Mouse (Mus musculus) adrenal gland, adult 18-20 months (tissue): ENCODE data around the gene Ndufv3. TPM values are rescaled to one million over a fixed set of nuclear protein-coding genes. Genes with fewer than 3 reads are reported as not detected.

Experiments
- DNase-seq, 2 experiments: peaks; one replicate each; pipeline ENCODE4 v3.0.0; 2021 to 2022; ENCODE audit warnings: low spot score in 2 of 2
- long read RNA-seq, 2 experiments: library from polyadenylated mRNA; stranded (forward); transcript quantifications; one replicate each; pipeline ENCODE4 v2.0.0; 2021
- total RNA-seq, 2 experiments: library from RNA; stranded (reverse); gene quantifications; 1 replicate in 1 of 2; 2 replicates in 1 of 2; pipeline ENCODE4 v1.2.3; 2021

The Ndufv3 gene
- 100 to 1,000 TPM; 450 to 534 TPM for total RNA-seq
- long read RNA-seq, experiment 1, transcript Ndufv3-201 (4 exons, 1,582 nt) = major isoform, 67 of 139 reads
- long read RNA-seq, experiment 1, transcript Ndufv3-202 (3 exons, 493 nt) = minor isoform, 59 of 139 reads
- long read RNA-seq, experiment 1, partial matches to known transcripts = 3 of 139 reads
- long read RNA-seq, experiment 1, other reads (novel, unspliced or antisense) = 10 of 139 reads
- long read RNA-seq, experiment 2, transcript Ndufv3-202 (3 exons, 493 nt) = major isoform, 259 of 373 reads
- long read RNA-seq, experiment 2, transcript Ndufv3-201 (4 exons, 1,582 nt) = minor isoform, 96 of 373 reads
- long read RNA-seq, experiment 2, partial matches to known transcripts = 8 of 373 reads
- long read RNA-seq, experiment 2, other reads (novel, unspliced or antisense) = 10 of 373 reads

DNA sequence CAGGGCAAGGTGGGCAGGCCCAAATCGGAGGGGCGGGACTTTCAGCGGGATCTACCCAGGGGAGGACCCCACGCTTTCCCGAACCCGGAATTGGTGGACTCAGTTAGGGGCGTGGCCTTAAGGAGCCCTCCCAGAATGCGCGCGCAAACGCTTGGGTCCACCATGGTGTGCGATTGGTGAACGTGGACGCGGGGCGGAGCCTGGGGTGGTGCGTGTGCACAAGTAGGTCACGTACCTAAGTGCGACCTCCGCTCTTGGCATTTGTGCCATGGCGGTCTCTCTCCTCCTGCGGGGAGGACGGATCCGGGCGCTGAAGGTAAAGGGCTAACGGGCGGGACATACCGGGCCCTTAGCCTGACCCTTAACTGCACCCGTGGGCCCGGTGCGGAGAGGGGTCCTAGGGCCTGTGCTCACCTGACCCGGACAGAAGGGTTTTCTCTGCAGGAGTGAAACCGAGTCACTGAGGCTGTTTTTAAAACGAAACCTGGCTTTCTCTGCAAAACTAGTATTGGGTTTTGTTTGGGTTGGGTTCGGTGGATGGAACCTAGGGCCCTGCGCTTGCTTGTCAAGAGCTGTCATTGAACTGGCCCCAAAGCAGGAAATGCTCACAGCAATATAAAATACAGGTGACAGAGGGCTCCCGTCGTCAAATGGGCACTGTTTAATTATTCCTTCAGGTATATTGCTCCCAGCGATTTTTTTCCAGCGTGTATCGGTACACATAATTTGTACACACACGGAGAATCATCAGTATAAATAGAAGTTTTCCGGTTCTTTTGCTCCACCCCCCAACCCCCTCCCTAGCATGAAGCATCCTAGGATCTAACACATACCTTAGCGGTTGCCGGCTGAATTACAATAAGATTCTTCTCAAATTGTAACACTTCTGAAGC is at the start of gene Ndufv3, which contains the start of gene Wdr4:
Gene Ndufv3 (plus strand): TSS at position 170 of the 893 bp plus-strand sequence.
Gene Wdr4 (minus strand): TSS at position 35 of the 893 bp plus-strand sequence.
- peak; percentile 96 to 97 for DNase-seq

DNA sequence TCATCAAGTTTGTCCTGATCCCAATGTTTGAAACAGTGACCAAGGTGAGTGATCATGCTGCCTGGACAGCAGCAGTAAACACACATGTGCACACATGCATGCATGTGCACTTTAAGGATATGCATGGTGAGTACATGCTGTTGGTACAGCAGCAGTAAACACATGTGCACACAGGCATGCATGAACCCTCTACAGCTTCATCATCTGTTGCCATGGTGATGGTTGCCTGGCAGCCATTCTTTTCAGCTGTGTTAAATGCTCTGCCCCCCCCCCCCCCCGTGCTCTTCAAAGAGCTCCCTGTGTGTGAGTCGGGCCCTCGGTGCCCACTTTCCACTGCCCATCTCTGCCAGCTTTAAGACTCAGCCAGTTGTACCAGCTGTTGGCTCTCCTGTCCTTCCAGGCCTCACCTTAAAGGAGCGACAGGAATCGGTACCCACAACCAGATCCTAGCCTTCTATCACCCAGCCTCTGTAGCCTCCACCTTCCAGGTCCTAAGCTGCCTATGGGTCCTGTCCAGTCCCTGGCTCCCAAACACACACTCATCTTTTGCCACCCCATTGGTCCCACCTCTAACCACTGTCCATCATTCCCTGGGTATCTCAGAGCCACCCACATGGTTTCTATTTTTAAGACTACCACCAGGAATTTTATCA is 49.0 kb upstream of the Ndufv3 start:
- DNase-seq = no peak

DNA sequence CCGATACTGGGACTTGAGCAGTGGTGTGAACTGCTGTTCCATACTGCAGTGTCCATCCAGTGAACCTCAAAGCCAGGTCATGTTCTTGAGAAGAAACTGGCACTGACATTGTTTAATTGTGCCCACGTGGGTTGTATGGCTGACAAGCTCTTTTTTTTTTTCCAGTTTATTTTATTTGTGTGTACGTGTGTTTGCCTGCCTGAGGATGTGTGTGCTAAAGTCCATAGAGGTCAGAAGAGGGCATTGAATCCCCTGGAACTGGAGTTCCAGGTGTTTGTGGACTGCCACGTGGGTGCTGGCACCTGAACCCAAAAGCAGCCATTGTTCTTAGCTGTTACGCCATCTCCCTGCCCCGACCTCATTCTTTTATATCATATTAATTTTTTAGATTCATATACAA is 45.5 kb upstream of the Ndufv3 start:
- no peak for DNase-seq

DNA sequence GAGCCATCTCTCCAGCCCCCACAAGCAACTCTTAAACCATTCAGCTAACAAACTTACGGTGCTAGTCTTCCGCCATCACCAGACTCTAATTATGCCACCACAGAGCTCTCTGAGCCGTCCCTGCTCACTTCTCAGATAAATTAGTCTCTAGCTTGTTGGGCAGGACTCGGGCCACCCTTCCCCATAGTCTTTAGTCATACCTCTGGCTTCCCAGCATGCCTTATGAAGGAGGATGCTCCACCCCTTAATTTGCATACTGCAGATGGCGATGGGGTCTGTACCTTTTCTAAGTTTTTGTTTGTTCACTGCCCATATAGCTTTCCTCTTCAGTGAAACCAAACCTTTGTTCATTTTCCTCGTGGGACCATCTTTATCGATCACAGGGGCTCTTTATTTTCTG is 41.3 kb upstream of the Ndufv3 start:
- DNase-seq = no peak

DNA sequence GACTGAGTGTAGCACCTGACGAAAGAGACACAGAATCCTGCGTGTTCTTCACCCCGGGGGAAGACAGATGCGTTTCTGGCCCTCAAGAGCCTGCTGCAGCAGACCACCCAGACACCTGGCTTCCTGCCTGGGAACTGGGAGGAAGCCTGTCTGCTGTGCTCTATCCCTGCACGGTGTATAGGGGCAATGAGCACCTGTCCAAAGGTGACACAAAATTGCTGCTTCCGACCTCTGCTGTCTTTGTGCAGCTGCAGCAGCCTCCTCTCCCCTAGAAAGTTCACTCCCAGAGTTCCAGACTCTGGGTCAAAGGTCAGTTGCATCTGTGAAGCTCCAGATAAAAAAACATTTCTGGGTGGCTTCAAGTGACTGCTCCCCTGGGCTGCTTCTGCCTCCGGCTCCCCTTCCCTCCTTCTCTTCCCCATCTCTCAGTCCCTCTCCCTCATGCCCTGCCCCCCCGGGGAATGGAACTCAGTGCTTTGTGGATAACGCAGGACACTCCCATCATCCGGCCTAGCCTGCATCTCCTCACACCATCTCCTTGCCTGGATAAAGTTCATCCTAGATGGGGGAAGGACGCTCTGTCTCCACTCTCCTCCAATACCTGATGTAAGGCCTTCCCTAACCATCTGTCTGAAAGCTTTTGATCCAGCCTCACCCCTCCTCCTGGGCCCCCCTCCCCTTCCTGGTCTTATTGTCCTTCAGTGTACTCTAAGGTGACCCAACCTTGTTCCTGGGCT is 40.6 kb upstream of the Ndufv3 start:
- DNase-seq = no peak

DNA sequence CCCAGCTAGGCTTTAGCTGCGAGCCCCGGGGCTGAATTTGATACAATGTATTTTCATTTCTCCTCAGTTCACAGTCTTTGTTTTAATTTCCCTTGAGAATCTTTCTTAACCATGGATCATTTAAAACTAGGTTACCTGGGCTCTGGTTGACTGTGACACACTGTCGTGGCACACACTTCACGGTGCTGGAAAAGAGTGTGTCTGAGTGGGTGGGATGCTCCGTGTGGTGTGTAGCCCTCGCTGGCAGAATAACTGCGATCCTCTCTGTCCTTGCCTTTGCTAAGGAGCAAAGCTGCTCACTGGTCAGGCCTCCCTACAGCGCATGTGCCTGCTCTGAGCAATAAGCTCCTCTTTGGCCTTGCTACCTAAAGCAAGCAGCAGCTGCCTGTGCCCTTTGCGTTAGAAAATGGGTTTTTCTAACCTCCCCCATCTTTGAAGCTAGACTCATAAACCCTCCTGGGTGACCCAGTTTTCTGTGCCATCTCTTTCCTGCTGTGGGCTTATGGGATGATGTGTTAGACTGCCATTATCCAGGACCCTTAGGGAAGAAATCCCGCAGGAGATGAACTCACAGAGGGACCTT is 33.2 kb upstream of the Ndufv3 start:
- DNase-seq = no peak

DNA sequence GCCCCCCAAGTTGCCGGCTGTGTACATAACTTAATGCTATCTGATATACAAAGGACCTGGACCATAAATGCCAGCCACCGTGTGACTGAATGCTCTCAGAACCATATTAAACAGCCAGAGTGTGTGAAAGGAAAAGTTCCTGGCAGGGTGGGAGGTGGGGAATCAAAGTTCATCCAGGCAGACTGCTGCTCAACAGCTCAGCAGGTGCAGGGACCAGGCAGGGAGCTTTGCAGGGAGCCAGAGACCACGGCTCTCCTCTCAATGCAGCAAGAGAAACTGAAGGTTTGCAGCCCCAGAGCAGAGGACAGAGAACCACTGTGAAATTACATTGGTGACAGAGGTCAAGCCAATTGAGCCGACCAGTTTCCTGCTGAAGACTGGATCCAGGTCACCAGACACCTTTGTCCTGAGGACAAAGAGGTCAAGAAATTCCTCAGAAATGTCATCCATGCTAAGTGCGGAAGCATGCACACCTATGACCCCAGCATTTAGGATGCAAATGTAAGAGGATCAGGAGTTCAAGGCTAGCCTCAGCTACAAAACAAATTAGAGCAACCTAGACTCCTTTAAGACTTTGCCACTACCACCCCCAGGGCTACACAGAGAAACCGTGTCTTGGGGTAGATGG is 32.4 kb upstream of the Ndufv3 start:
- no peak for DNase-seq

DNA sequence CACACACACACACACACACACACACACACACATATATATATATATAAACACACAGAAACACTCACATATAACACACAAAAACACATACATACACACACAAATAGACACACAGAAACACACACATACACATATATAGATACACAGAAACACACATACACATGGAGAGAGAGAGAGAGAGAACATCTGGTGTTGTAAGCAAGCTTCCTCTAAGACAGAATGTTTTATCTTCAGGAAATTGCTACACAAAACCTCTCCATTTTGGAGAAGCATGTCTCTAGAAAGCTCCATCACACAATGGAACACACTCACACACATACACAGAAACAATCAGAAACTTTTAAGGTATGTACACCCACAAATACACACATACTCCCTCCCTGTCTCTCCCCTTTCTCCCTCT is 28.6 kb upstream of the Ndufv3 start:
- DNase-seq = no peak

DNA sequence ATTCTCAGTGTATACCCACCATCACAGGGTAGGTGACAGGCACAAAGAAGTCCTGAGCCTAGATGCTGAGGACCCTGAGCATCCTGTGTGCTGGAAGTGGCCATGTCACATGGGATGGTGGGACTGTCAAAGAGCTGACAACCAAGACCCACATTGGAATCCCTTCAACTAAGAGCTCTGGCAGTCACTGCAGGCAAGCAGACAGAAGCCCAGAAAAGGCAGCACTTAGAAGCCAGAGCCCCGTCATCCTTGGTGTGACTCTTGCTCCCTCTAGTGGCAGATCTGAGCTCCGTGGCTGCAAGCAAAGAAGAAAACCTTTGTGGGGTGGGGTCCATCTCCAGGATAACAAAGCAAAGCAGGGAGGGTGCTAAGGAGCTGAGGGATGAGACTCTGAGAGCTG is 27.5 kb upstream of the Ndufv3 start:
- peak; percentile 64 to 65 for DNase-seq

DNA sequence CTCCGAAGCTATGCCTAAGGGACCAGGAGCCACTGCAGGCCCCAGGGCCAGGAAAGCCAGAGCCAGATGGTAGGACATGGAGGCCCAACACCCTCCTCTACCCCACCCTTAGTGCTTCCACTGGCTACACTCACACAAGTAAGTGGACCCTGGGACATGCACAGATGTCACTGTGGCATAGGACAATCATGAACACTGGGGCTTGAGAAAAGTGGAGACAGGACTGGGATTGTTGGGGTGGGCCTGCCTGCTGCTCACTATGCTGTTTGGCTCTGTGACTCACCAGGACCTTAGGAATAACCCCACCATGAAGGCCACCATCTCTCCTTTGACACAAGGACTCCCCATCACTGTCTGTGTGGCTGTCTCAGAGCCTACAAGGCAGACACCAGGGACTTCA is 24.9 kb upstream of the Ndufv3 start:
- DNase-seq = no peak

DNA sequence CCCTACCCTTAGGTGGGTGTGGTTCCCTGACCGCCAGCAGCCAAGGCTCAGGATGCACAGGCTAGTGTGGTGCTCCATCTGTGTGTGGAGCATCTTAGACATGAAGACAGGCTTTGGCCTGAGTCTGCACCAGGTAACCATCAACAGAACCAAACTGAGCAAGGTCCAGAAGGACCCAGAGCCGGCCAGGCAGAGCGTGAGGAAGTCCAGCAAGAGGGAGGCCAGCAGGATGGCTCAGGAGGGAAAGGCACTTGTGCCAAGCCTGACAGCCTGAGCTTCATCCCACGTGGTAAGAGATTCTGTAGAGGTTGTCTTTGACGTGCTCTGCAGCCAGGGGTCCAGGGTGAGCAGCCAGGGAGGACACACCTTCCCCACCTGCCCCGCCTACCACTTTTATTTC is 22.2 kb upstream of the Ndufv3 start:
- no peak for DNase-seq

DNA sequence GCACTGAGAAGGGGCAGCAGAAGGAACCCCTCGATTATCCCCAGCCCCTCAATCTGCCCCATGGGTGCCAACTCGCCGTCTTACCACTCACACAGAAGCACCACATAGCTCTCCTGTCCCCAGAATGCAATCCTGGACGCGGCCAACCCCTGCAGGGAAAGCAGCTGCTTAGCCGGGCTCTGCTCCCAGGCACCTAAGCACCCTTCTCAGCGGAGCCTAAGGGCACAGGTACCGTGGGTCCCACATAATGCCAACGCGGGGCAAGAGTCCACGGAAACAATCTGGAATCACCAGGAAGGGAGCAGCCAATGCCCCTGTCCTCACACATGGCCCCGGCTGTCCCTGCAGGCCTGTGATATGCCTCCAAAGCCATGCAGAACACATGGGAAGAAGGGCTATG is 20.2 kb upstream of the Ndufv3 start:
- no peak for DNase-seq

DNA sequence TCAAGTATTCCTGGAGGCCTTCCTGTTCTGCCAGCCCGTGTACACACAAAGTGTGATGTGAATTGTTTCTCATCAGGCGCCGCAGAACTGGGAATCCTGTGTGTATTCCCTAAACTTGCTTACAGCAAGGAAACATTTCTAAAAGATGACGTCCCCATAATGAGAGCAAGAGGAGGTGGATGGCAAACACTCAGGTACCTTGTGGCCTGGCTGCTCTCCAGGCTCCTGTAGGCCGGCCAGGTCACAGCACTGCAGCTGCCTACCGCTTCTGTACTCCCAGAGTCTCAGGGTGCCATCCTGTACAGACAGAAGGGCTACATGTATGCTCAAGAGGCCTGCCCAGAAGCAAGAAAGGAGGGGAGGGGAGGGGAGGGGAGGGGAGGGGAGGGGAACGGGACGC is 19.5 kb upstream of the Ndufv3 start:
- no peak for DNase-seq

DNA sequence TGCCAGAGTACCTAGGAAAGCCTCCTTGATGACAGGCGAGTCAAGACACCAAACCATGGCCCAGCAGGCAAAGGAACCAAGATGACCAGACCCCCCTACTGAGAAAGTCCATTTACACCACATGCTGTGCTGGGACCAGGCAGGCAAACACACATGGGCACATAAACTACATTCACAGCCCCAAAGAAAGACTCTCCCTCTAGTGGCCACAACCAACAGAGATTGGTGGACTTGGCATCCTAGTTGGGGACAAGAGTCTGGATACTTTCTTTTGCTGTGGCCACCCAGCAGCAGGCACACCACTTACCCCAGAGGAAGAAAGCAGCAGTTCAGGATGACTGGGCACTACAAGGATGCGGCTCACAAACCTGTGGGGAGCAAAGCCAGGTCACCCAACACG is 19.0 kb upstream of the Ndufv3 start:
- DNase-seq = no peak

DNA sequence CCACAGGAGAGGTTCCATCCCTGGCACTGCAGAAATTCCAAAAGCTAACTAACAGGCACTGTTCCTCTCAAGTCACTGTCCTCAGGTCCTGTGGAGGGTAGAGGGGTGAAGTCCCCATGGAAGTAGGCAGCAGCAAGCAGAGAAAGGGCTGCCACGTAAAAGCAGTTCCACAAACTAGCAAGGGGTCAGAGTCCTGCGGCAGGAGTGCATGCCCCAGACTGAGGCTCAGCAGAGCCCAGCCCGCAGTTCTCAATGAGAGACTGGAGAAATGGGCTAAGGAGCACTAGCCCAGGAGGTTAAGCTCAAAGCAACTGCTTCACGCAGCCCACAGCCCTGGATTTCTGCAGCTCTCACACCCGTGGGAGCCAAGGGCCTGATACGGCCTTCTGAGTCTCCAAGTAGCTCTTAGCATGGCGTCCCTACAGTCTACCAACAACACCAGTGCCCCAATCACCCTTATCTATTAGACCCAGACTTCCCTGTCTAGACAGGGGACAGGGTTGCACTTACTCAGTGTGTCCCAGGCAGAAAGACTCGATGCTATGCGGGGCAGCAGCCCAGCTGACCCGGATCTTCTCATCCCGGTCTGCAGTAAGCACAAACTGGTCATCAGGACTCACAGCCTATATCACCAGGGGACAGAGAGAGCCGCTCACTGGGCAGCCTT is 17.5 kb upstream of the Ndufv3 start:
- no peak for DNase-seq

DNA sequence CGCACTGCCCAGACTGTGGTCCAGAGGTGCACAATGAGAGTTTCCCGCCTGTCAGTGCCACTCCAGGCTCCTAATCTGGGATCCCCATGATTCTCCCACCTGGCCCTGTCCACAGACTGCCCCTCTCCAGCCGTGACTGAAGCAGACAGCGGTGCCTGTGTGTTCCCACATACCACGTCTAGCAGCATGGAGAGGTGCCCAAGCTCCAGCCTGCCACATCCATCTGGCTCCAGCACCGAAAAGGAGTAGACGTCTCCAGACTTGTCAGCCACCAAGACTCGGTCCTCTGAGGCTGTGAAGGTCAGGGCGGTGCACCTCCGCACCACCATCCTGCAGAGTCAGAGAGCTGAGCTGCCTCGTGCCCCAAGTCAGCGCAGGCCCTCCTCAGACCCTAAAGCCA is 16.6 kb upstream of the Ndufv3 start:
- DNase-seq = no peak

DNA sequence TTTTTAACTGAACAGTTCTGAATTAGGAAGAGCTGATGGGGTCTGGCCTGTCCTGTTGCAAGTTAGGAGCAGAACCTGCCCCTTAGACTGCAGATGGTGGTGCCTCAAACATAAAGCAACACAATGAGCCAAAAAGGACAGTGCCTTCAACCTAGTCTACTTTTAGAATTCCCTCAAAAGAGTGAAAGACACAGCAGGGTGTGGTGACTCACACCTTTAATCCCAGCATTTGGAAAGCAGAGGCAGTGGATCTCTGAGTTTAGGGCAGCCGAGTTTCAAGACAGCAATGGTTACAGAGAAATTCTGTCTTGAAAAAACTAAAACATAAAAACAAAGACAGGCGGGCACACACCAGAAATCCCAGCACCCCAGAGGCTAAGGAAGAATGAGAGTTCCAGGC is 16.0 kb upstream of the Ndufv3 start:
- no peak for DNase-seq

DNA sequence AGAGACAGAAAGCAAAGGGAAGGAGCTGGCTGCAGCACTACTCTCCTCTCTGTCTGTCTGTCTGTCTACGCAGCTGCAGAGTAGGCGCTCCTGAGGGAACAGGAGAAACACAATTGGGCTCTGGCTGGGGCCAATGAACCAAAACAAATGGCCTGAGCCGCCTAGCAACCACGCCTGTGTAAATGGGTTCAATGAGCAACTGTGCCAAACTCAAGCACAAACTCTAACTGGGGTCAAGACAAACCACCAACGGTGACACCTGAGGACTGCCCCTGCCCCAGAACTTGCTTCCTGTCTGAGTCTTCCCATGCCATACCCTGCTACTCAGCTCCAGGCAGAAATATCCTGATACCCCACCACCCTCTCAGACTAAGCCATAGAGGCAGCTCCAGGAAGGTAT is 14.9 kb upstream of the Ndufv3 start:
- no peak for DNase-seq

DNA sequence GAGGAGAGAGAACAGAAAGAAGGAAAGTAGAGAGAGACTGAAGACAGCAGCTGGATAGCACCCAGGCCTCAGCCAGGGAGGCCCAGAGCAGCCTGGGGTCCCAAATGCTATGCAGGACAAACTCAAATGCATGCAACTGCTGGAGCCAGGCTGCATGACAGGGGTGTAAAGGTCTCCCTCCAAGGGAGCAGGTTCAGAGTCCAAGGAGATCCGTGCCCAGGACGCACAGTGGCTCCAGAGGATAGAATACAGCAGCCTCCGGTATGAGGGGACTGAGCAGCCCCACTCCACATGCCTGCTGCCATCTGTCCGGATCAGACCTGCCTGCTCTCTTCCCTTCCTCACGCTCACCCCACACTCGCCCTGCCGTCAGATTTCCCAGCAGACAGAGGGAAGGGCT is 13.6 kb upstream of the Ndufv3 start:
- no peak for DNase-seq

DNA sequence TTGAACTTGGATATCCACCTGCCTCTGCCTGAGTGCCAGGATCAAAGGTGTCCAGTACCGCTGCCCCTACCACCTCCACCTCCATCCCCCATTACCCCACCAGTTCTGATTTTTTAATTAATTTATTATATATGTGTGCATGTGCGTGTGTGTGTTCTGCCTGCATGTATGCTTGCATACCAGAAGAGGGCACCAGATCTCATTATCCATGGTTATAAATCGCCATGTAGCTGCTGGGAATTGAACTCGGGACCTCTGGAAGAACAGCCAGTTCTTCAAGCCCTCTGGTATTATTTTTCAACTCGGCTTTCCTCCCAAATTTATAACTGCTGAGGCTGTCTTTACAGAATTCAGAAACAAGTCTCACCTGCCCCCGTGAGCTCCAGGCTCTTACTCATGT is 9.0 kb upstream of the Ndufv3 start:
- DNase-seq = no peak
